Mouse (Mus musculus): ENCODE measurements around the gene Snorc. TPM values are rescaled to one million over a fixed set of nuclear protein-coding genes. Genes with fewer than 3 reads are reported as not detected.
A peak's percentile ranks its signal among the peaks of the same experiment; 100 is the strongest.
"Not testable (repeated sequence)": the region's sequence is repeated elsewhere in the genome, so short reads cannot be mapped to it uniquely, and the experiment has no call there.

The Snorc gene
- 0.78 and 1.0 TPM in 2 replicates for polyA plus RNA-seq (2014; fragmentation: Nextera tagmentation; extraction: Ambion mirVana)

GRCm38 (mm10) chr1:87469971-87470370 is at the start of gene Snorc:
Gene Snorc, plus strand, starts transcription at chr1:87470271.
- H3K9me3 ChIP-seq (ENCODE audit: control insufficient read depth, low read length); H3K27ac ChIP-seq; H3K36me3 ChIP-seq (replicated peaks; ENCODE audit: control insufficient read depth, insufficient read depth); H3K4me3 ChIP-seq (replicated peaks; ENCODE audit: low read length); H3K4me2 ChIP-seq (replicated peaks); H3K9ac ChIP-seq; H3K27me3 ChIP-seq (ENCODE audit: control insufficient read depth, insufficient read depth, low read length); DNase-seq (ENCODE audit: low spot score); H3K4me1 ChIP-seq (replicated peaks; ENCODE audit: control insufficient read depth, insufficient read depth, low read length); ATAC-seq (ENCODE audit: low FRiP score): not testable (repeated sequence)
- WGBS: 51% methylated on average over 9 of the region's 10 CpGs

DNA sequence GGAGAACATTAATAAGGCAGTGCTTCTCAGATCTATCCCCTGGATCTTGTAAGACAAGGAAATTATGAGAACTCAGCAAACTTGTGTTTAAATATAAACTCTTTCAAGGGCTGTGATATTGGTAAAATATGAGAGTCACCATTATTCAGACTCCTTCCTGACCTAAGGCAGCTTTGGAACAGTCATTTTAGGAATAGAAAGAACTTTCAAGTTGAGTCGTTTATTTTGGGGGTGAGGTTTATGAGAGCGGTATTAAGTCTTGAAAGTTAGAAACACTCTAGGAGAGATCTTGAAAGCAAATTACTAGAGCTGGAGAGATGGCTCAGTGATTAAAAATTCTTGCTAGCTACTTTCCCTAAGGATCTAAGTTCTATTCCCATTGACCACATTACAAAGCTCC is 34.9 kb upstream of the Snorc start:
- DNase-seq (ENCODE audit: low spot score) (no peak), ATAC-seq (ENCODE audit: low FRiP score) (no peak)
- Histone ChIP-seq H3K27me3 (ENCODE audit: control insufficient read depth, insufficient read depth, low read length) (no peaks in the 10 kb centered on the region), H3K4me1 (replicated peaks; ENCODE audit: control insufficient read depth, insufficient read depth, low read length) (no peaks in the 10 kb centered on the region), H3K9me3 (ENCODE audit: control insufficient read depth, low read length) (no peaks in the 10 kb centered on the region), H3K4me3 (replicated peaks; ENCODE audit: low read length) (no peak overlapping the region), H3K9ac (no peak overlapping the region), H3K4me2 (replicated peaks) (no peak overlapping the region), H3K36me3 (replicated peaks; ENCODE audit: control insufficient read depth, insufficient read depth) (peaks cover 88% of the 10 kb centered on the region), H3K27ac (no peak overlapping the region)
- WGBS: 98% methylated on average over 2 of the region's 2 CpGs

- no peak overlapping the region for H3K27ac ChIP-seq
- no peak overlapping the region for H3K4me2 ChIP-seq (replicated peaks)
- H3K9me3 ChIP-seq (ENCODE audit: control insufficient read depth, low read length): no peaks in the 10 kb centered on the region
- no peak for DNase-seq (ENCODE audit: low spot score)
- WGBS: 82% methylated on average over 6 of the region's 6 CpGs
- H3K4me3 ChIP-seq (replicated peaks; ENCODE audit: low read length): no peak overlapping the region
- no peaks in the 10 kb centered on the region for H3K4me1 ChIP-seq (replicated peaks; ENCODE audit: control insufficient read depth, insufficient read depth, low read length)
- H3K9ac ChIP-seq: no peak overlapping the region
- H3K27me3 ChIP-seq (ENCODE audit: control insufficient read depth, insufficient read depth, low read length): no peaks in the 10 kb centered on the region
- H3K36me3 ChIP-seq (replicated peaks; ENCODE audit: control insufficient read depth, insufficient read depth): peaks cover 88% of the 10 kb centered on the region
- ATAC-seq (ENCODE audit: low FRiP score): no peak
Measured at GRCm38 (mm10) chr1:87436583-87436982, 33.5 kb upstream of the Snorc start.

DNA sequence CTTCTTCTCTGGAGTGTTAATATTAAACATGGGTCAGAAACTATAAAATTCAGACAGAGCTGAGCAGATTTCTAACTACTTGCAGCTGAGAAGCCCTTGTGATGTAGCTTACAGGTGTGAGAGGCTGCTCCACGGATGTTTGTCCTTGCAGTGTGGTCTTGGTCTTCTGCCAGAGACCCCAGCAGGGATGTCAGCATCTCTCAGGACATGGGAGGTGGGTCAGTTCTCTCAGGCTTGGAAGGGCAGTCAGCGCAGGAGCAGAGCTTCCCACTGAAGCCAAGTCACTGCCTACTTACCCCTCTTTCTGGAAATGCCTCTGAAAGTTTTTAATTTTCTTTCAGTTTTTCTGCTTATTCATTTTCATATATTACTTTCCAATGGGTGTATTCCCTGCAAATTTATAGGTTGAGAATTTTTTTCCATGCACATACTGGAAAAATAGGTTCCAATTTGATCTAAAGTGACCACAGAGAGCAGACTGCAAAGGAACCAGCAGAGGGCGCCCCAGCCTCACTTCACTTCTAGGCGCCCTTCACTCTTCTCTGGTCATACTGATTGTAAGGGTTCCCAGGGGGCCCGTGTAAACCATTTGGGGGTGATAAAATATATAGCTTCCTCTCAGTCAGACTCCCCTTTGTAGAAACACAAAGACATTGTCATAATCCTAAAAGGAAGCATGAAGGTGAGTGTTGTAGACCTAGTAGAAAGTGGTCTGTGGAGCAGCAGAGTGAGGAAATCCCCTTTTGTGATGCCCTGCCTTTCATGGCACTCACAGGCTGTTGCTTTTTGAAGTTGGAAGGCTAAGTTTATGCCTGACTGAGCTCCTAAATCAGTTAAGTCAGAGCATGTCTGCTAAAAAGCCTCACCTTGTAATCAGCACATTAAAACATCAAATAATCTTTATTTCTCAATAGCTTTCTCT is 22.6 kb upstream of the Snorc start:
- ATAC-seq (ENCODE audit: low FRiP score) (peak; percentile 64; the same call in 1 of the 2 replicates), DNase-seq (ENCODE audit: low spot score) (peak; percentile 78)
- 36% methylated on average over 5 of the region's 5 CpGs for WGBS
- H3K27ac ChIP-seq: no peak overlapping the region
- no peaks in the 10 kb centered on the region for H3K9me3 ChIP-seq (ENCODE audit: control insufficient read depth, low read length)
- H3K4me1 ChIP-seq (replicated peaks; ENCODE audit: control insufficient read depth, insufficient read depth, low read length): no peaks in the 10 kb centered on the region
- H3K4me3 ChIP-seq (replicated peaks; ENCODE audit: low read length): no peak overlapping the region
- peaks cover 80% of the 10 kb centered on the region for H3K36me3 ChIP-seq (replicated peaks; ENCODE audit: control insufficient read depth, insufficient read depth)
- H3K27me3 ChIP-seq (ENCODE audit: control insufficient read depth, insufficient read depth, low read length): no peaks in the 10 kb centered on the region
- H3K9ac ChIP-seq: no peak overlapping the region
- H3K4me2 ChIP-seq (replicated peaks): no peak overlapping the region

DNA sequence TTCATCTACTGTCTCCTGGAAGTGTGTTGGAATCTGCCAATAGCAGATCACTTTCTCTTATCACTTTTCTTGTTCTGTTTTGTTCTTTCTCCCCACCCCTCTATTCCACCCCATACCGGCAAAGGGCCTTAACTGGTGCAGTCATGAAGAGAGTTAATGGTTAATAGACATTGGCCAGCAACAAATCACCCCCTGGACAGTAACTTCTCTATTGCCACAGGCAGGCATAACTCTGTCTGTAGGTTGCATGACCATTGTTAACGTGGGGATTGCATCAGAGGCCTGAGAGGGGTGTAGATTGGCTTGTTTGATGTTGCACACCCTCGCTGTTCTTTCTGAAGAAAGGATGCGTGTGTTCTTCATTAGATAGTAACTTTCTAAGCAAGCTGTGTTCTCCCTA is 20.6 kb upstream of the Snorc start:
- H3K9ac ChIP-seq: no peak overlapping the region
- WGBS: 87% methylated on average over 4 of the region's 4 CpGs
- no peaks in the 10 kb centered on the region for H3K4me1 ChIP-seq (replicated peaks; ENCODE audit: control insufficient read depth, insufficient read depth, low read length)
- H3K4me3 ChIP-seq (replicated peaks; ENCODE audit: low read length): no peak overlapping the region
- H3K4me2 ChIP-seq (replicated peaks): no peak overlapping the region
- peaks cover 60% of the 10 kb centered on the region for H3K36me3 ChIP-seq (replicated peaks; ENCODE audit: control insufficient read depth, insufficient read depth)
- no peaks in the 10 kb centered on the region for H3K9me3 ChIP-seq (ENCODE audit: control insufficient read depth, low read length)
- ATAC-seq (ENCODE audit: low FRiP score) (no peak), DNase-seq (ENCODE audit: low spot score) (no peak)
- no peaks in the 10 kb centered on the region for H3K27me3 ChIP-seq (ENCODE audit: control insufficient read depth, insufficient read depth, low read length)
- H3K27ac ChIP-seq: no peak overlapping the region

DNA sequence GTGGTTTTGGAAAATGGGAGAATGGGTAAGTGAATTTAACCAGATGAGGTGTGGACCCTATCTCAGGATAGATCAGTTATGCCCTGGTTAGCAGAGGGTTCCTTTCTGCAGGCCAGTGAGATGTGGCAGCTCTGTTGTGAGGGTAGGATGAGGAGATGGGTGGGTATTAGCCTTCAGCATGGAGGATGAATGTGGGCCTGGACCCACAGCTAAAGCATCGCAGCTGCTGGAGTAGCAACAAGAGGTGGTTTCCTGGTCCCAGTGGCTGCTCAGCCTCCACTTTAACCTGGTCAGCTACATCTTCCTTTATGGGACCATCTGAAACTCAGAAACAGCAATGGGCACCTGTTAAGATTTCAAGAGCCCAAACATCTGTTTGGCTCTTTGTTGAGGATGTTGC is 13.6 kb upstream of the Snorc start:
- WGBS: 92% methylated on average over 1 of the region's 1 CpGs
- Histone ChIP-seq H3K4me2 (replicated peaks) (no peak overlapping the region), H3K9me3 (ENCODE audit: control insufficient read depth, low read length) (no peaks in the 10 kb centered on the region), H3K4me3 (replicated peaks; ENCODE audit: low read length) (no peak overlapping the region), H3K36me3 (replicated peaks; ENCODE audit: control insufficient read depth, insufficient read depth) (no peaks in the 10 kb centered on the region), H3K27me3 (ENCODE audit: control insufficient read depth, insufficient read depth, low read length) (no peaks in the 10 kb centered on the region), H3K4me1 (replicated peaks; ENCODE audit: control insufficient read depth, insufficient read depth, low read length) (no peaks in the 10 kb centered on the region), H3K9ac (no peak overlapping the region), H3K27ac (no peak overlapping the region)
- no peak for ATAC-seq (ENCODE audit: low FRiP score)
- DNase-seq (ENCODE audit: low spot score): no peak

GRCm38 (mm10) chr1:87458045-87458444 is 12.0 kb upstream of the Snorc start:
- 90% methylated on average over 4 of the region's 4 CpGs for WGBS
- H3K9ac ChIP-seq: no peak overlapping the region
- H3K4me2 ChIP-seq (replicated peaks): no peak overlapping the region
- H3K27ac ChIP-seq: no peak overlapping the region
- no peak overlapping the region for H3K4me3 ChIP-seq (replicated peaks; ENCODE audit: low read length)
- ATAC-seq (ENCODE audit: low FRiP score) (no peak), DNase-seq (ENCODE audit: low spot score) (no peak)
- no peaks in the 10 kb centered on the region for H3K36me3 ChIP-seq (replicated peaks; ENCODE audit: control insufficient read depth, insufficient read depth)
- H3K27me3 ChIP-seq (ENCODE audit: control insufficient read depth, insufficient read depth, low read length): no peaks in the 10 kb centered on the region
- H3K9me3 ChIP-seq (ENCODE audit: control insufficient read depth, low read length): no peaks in the 10 kb centered on the region
- H3K4me1 ChIP-seq (replicated peaks; ENCODE audit: control insufficient read depth, insufficient read depth, low read length): no peaks in the 10 kb centered on the region

DNA sequence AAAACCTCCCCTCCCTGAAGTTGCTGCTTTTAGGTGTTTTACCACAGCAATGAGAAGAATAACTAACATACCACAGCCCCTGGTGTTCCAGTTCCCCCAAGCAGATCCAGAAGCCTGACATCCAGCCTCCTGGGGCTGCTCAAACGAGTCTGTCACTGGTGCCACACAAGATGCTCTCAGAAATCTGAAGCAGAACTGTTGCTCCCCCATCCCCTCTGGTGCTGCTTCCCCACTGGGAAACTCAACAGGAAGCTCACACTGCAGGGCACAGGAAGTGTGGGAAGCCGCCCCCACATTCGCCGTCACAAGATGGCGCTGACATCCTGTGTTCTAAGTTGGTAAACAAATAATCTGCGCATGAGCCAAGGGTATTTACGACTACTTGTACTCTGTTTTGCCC is 10.2 kb upstream of the Snorc start:
- not testable (repeated sequence) for H3K4me1 ChIP-seq (replicated peaks; ENCODE audit: control insufficient read depth, insufficient read depth, low read length); H3K36me3 ChIP-seq (replicated peaks; ENCODE audit: control insufficient read depth, insufficient read depth); H3K4me2 ChIP-seq (replicated peaks); H3K4me3 ChIP-seq (replicated peaks; ENCODE audit: low read length); H3K9ac ChIP-seq; H3K27ac ChIP-seq; H3K9me3 ChIP-seq (ENCODE audit: control insufficient read depth, low read length); ATAC-seq (ENCODE audit: low FRiP score); DNase-seq (ENCODE audit: low spot score); H3K27me3 ChIP-seq (ENCODE audit: control insufficient read depth, insufficient read depth, low read length)
- WGBS: 94% methylated on average over 6 of the region's 7 CpGs

DNA sequence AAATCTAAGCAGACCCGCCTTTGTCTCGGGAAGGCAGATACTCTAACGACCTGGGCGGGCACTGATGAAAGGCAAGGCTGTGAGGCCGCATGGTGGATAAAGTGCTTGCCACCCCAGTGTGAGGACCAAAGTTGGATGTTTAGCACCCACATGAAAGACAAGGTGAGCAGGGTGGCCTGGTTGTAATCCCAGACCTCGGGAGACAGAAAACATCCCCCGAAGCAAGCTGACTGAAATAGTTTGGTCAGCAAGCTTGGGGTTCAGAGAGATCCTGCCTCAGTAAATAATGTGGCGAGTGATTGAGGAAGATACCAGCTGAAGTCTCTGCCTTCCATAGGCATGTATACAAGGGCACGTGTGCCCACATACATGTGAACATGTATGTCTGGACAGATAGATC is 2.6 kb upstream of the Snorc start:
- Histone ChIP-seq H3K9ac (no peak overlapping the region), H3K36me3 (replicated peaks; ENCODE audit: control insufficient read depth, insufficient read depth) (no peaks in the 10 kb centered on the region), H3K27me3 (ENCODE audit: control insufficient read depth, insufficient read depth, low read length) (no peaks in the 10 kb centered on the region), H3K4me1 (replicated peaks; ENCODE audit: control insufficient read depth, insufficient read depth, low read length) (no peaks in the 10 kb centered on the region), H3K27ac (no peak overlapping the region), H3K9me3 (ENCODE audit: control insufficient read depth, low read length) (no peaks in the 10 kb centered on the region), H3K4me3 (replicated peaks; ENCODE audit: low read length) (no peak overlapping the region), H3K4me2 (replicated peaks) (no peak overlapping the region)
- DNase-seq (ENCODE audit: low spot score) (no peak), ATAC-seq (ENCODE audit: low FRiP score) (no peak)
- WGBS: 87% methylated on average over 9 of the region's 9 CpGs
